Mouse (Mus musculus): ENCODE results near the gene Acoxl.

The Acoxl gene

GRCm38 (mm10) chr2:128139781-128140180, 301.1 kb downstream of the Acoxl start:
- DNase-seq (ENCODE audit: low spot score in 2 of 2): no peak

- DNase-seq (ENCODE audit: low spot score in 2 of 2): no peak
These were observed 301.5 kb downstream of the Acoxl start for GRCm38 (mm10) chr2:128140183-128140582.

- DNase-seq (ENCODE audit: low spot score in 2 of 2): no peak
These were observed 305.3 kb downstream of the Acoxl start for GRCm38 (mm10) chr2:128143992-128144391.

GRCm38 (mm10) chr2:128145433-128145832, 306.8 kb downstream of the Acoxl start:
- no peak for DNase-seq (ENCODE audit: low spot score in 2 of 2)

- no peak for DNase-seq (ENCODE audit: low spot score in 2 of 2)
These were observed 310.9 kb downstream of the Acoxl start for GRCm38 (mm10) chr2:128149596-128149995.

- peak in 1 of 2 experiments; percentile 55 for DNase-seq (ENCODE audit: low spot score in 2 of 2)
These were observed 313.5 kb downstream of the Acoxl start for GRCm38 (mm10) chr2:128152211-128152610.

- DNase-seq (ENCODE audit: low spot score in 2 of 2): peak; percentile 81 to 86
These were observed 314.3 kb downstream of the Acoxl start for GRCm38 (mm10) chr2:128152845-128153550.

- peak; percentile 76 to 78 for DNase-seq (ENCODE audit: low spot score in 2 of 2)
These were observed 314.9 kb downstream of the Acoxl start for GRCm38 (mm10) chr2:128153551-128153910.

- peak; percentile 62 to 76 for DNase-seq (ENCODE audit: low spot score in 2 of 2)
These were observed 316.9 kb downstream of the Acoxl start for GRCm38 (mm10) chr2:128155412-128156066.

- no peak for DNase-seq (ENCODE audit: low spot score in 2 of 2)
These were observed 317.4 kb downstream of the Acoxl start for GRCm38 (mm10) chr2:128156067-128156462.

- no peak for DNase-seq (ENCODE audit: low spot score in 2 of 2)
These were observed 318.1 kb downstream of the Acoxl start for GRCm38 (mm10) chr2:128156557-128157412.

- DNase-seq (ENCODE audit: low spot score in 2 of 2): no peak
These were observed 320.2 kb downstream of the Acoxl start for GRCm38 (mm10) chr2:128158734-128159410.

- no peak for DNase-seq (ENCODE audit: low spot score in 2 of 2)
These were observed 321.0 kb downstream of the Acoxl start for GRCm38 (mm10) chr2:128159619-128160125.

- no peak for DNase-seq (ENCODE audit: low spot score in 2 of 2)
These were observed 324.5 kb downstream of the Acoxl start for GRCm38 (mm10) chr2:128163177-128163576.

GRCm38 (mm10) chr2:128166623-128167423, 328.1 kb downstream of the Acoxl start:
- no peak for DNase-seq (ENCODE audit: low spot score in 2 of 2)

- DNase-seq (ENCODE audit: low spot score in 2 of 2): no peak
These were observed 329.3 kb downstream of the Acoxl start for GRCm38 (mm10) chr2:128167930-128168329.

GRCm38 (mm10) chr2:128169486-128169885, 330.8 kb downstream of the Acoxl start:
- no peak for DNase-seq (ENCODE audit: low spot score in 2 of 2)

- DNase-seq (ENCODE audit: low spot score in 2 of 2): no peak
These were observed 331.3 kb downstream of the Acoxl start for GRCm38 (mm10) chr2:128169972-128170371.

GRCm38 (mm10) chr2:128170614-128171013, 331.9 kb downstream of the Acoxl start:
- DNase-seq (ENCODE audit: low spot score in 2 of 2): no peak

GRCm38 (mm10) chr2:128172266-128172665, 333.6 kb downstream of the Acoxl start:
- DNase-seq (ENCODE audit: low spot score in 2 of 2): no peak

Data from natural killer cell, adult 2 months (primary cell).